Mouse (Mus musculus): ENCODE measurements around the gene Cdk17. TPM values are rescaled to one million over a fixed set of nuclear protein-coding genes. Genes with fewer than 3 reads are reported as not detected.

The Cdk17 gene
- polyA plus RNA-seq, 1 experiment from 2014 or later, result 23.0 TPM

- Histone ChIP-seq H3K4me2 (no peak overlapping the region), H3K9me3 (replicated peaks) (0 out of 2 replicates have a peak, but pooled peaks cover 3% of the 10 kb centered on the region), H3K27me3 (replicated peaks) (no peaks in the 10 kb centered on the region), H3K9ac (no peak overlapping the region), H3K4me1 (peaks cover 8% of the 10 kb centered on the region), H3K4me3 (no peak overlapping the region), H3K27ac (peak overlapping the region; percentile 48; the same call in 1 of the 2 replicates), H3K36me3 (peaks cover 75% of the 10 kb centered on the region)
- no peak for ATAC-seq
- 74% methylated on average over 7 of the region's 7 CpGs for whole genome bisulfite sequencing (ENCODE audit: insufficient replicate concordance)
Observed at GRCm38 (mm10) chr10:93213339-93213738, 52.7 kb downstream of the Cdk17 start.

- H3K9ac ChIP-seq, result no peak overlapping the region
- WGBS (ENCODE audit: insufficient replicate concordance), result 62% methylated on average over 4 of the region's 4 CpGs
- H3K4me2 ChIP-seq, result no peak overlapping the region
- H3K36me3 ChIP-seq, result peaks cover 77% of the 10 kb centered on the region
- no peak overlapping the region for H3K4me3 ChIP-seq
- H3K27ac ChIP-seq, result no peak overlapping the region
- peaks cover 8% of the 10 kb centered on the region for H3K4me1 ChIP-seq
- ATAC-seq, result no peak
- 0 out of 2 replicates have a peak, but pooled peaks cover 3% of the 10 kb centered on the region for H3K9me3 ChIP-seq (replicated peaks)
- H3K27me3 ChIP-seq (replicated peaks), result no peaks in the 10 kb centered on the region
Observed at GRCm38 (mm10) chr10:93214251-93214650, 53.6 kb downstream of the Cdk17 start.

GRCm38 (mm10) chr10:93215051-93215763 lies 54.5 kb downstream of the Cdk17 start:
- Histone ChIP-seq H3K9me3 (replicated peaks) (0 out of 2 replicates have a peak, but pooled peaks cover 3% of the 10 kb centered on the region), H3K27ac (no peak overlapping the region), H3K4me3 (no peak overlapping the region), H3K36me3 (peaks cover 79% of the 10 kb centered on the region), H3K9ac (no peak overlapping the region), H3K4me2 (no peak overlapping the region), H3K27me3 (replicated peaks) (no peaks in the 10 kb centered on the region), H3K4me1 (peaks cover 8% of the 10 kb centered on the region)
- 80% methylated on average over 8 of the region's 8 CpGs for WGBS (ENCODE audit: insufficient replicate concordance)
- ATAC-seq, result no peak

GRCm38 (mm10) chr10:93225751-93226150 lies 65.1 kb downstream of the Cdk17 start:
- whole genome bisulfite sequencing (ENCODE audit: insufficient replicate concordance), result 53% methylated on average over 6 of the region's 6 CpGs
- ATAC-seq, result no peak

GRCm38 (mm10) chr10:93227921-93228320 lies 67.2 kb downstream of the Cdk17 start:
- no peaks in the 10 kb centered on the region for H3K27me3 ChIP-seq (replicated peaks)
- ATAC-seq, result no peak
- H3K9me3 ChIP-seq (replicated peaks), result no peaks in the 10 kb centered on the region
- H3K4me2 ChIP-seq, result no peak overlapping the region
- no peak overlapping the region for H3K27ac ChIP-seq
- 67% methylated on average over 8 of the region's 8 CpGs for WGBS (ENCODE audit: insufficient replicate concordance)
- H3K4me3 ChIP-seq, result no peak overlapping the region
- H3K36me3 ChIP-seq, result peaks cover 74% of the 10 kb centered on the region
- peaks cover 14% of the 10 kb centered on the region for H3K4me1 ChIP-seq
- H3K9ac ChIP-seq, result no peak overlapping the region

More at GRCm38 (mm10) chr10:93225751-93226150, 65.1 kb downstream of the Cdk17 start:
- no peaks in the 10 kb centered on the region for H3K9me3 ChIP-seq (replicated peaks)
- no peak overlapping the region for H3K9ac ChIP-seq
- H3K4me2 ChIP-seq, result no peak overlapping the region
- H3K27me3 ChIP-seq (replicated peaks), result no peaks in the 10 kb centered on the region
- H3K36me3 ChIP-seq, result peaks cover 55% of the 10 kb centered on the region
- H3K27ac ChIP-seq, result no peak overlapping the region
- H3K4me3 ChIP-seq, result no peak overlapping the region
- H3K4me1 ChIP-seq, result peaks cover 14% of the 10 kb centered on the region

GRCm38 (mm10) chr10:93228401-93229007 lies 67.8 kb downstream of the Cdk17 start:
- Histone ChIP-seq H3K9me3 (replicated peaks) (no peaks in the 10 kb centered on the region), H3K27me3 (replicated peaks) (no peaks in the 10 kb centered on the region), H3K9ac (no peak overlapping the region), H3K36me3 (peaks cover 80% of the 10 kb centered on the region), H3K4me3 (no peak overlapping the region), H3K4me2 (no peak overlapping the region), H3K27ac (no peak overlapping the region), H3K4me1 (peaks cover 14% of the 10 kb centered on the region)
- 57% methylated on average over 11 of the region's 11 CpGs for WGBS (ENCODE audit: insufficient replicate concordance)
- ATAC-seq, result no peak

GRCm38 (mm10) chr10:93231490-93231889 lies 70.8 kb downstream of the Cdk17 start:
- Histone ChIP-seq H3K4me3 (no peak overlapping the region), H3K36me3 (peaks cover 82% of the 10 kb centered on the region), H3K4me2 (no peak overlapping the region), H3K9me3 (replicated peaks) (no peaks in the 10 kb centered on the region), H3K27me3 (replicated peaks) (no peaks in the 10 kb centered on the region), H3K27ac (no peak overlapping the region), H3K9ac (no peak overlapping the region), H3K4me1 (no peaks in the 10 kb centered on the region; the same call in 1 of the 2 replicates)
- ATAC-seq, result no peak
- WGBS (ENCODE audit: insufficient replicate concordance), result 80% methylated on average over 4 of the region's 4 CpGs

- H3K9ac ChIP-seq, result no peak overlapping the region
- no peaks in the 10 kb centered on the region for H3K9me3 ChIP-seq (replicated peaks)
- H3K4me3 ChIP-seq, result no peak overlapping the region
- ATAC-seq, result no peak
- H3K4me1 ChIP-seq, result no peaks in the 10 kb centered on the region; the same call in 1 of the 2 replicates
- H3K4me2 ChIP-seq, result no peak overlapping the region
- peaks cover 79% of the 10 kb centered on the region for H3K36me3 ChIP-seq
- no peak overlapping the region for H3K27ac ChIP-seq
- no peaks in the 10 kb centered on the region for H3K27me3 ChIP-seq (replicated peaks)
- WGBS (ENCODE audit: insufficient replicate concordance), result 92% methylated on average over 5 of the region's 5 CpGs
Observed at GRCm38 (mm10) chr10:93231893-93232292, 71.2 kb downstream of the Cdk17 start.

GRCm38 (mm10) chr10:93233665-93234194 lies 73.1 kb downstream of the Cdk17 start:
- no peaks in the 10 kb centered on the region for H3K9me3 ChIP-seq (replicated peaks)
- no peak overlapping the region for H3K4me3 ChIP-seq
- H3K27me3 ChIP-seq (replicated peaks), result no peaks in the 10 kb centered on the region
- H3K9ac ChIP-seq, result no peak overlapping the region
- ATAC-seq, result no peak
- peaks cover 82% of the 10 kb centered on the region for H3K36me3 ChIP-seq
- 84% methylated on average over 6 of the region's 6 CpGs for WGBS (ENCODE audit: insufficient replicate concordance)
- H3K4me1 ChIP-seq, result no peaks in the 10 kb centered on the region
- no peak overlapping the region for H3K4me2 ChIP-seq
- H3K27ac ChIP-seq, result no peak overlapping the region

- H3K27ac ChIP-seq, result no peak overlapping the region
- 83% methylated on average over 9 of the region's 9 CpGs for WGBS (ENCODE audit: insufficient replicate concordance)
- H3K9me3 ChIP-seq (replicated peaks), result no peaks in the 10 kb centered on the region
- peaks cover 86% of the 10 kb centered on the region for H3K36me3 ChIP-seq
- no peak for ATAC-seq
- no peaks in the 10 kb centered on the region for H3K4me1 ChIP-seq
- no peaks in the 10 kb centered on the region for H3K27me3 ChIP-seq (replicated peaks)
- no peak overlapping the region for H3K4me2 ChIP-seq
- no peak overlapping the region for H3K9ac ChIP-seq
- no peak overlapping the region for H3K4me3 ChIP-seq
Observed at GRCm38 (mm10) chr10:93234692-93235091, 74.0 kb downstream of the Cdk17 start.

- H3K9me3 ChIP-seq (replicated peaks), result no peaks in the 10 kb centered on the region
- H3K36me3 ChIP-seq, result peaks cover 78% of the 10 kb centered on the region
- no peaks in the 10 kb centered on the region for H3K27me3 ChIP-seq (replicated peaks)
- no peaks in the 10 kb centered on the region for H3K4me1 ChIP-seq
- ATAC-seq, result no peak
- no peak overlapping the region for H3K4me3 ChIP-seq
- no peak overlapping the region for H3K27ac ChIP-seq
- 90% methylated on average over 9 of the region's 9 CpGs for WGBS (ENCODE audit: insufficient replicate concordance)
- no peak overlapping the region for H3K4me2 ChIP-seq
- H3K9ac ChIP-seq, result no peak overlapping the region
Observed at GRCm38 (mm10) chr10:93239201-93239806, 78.6 kb downstream of the Cdk17 start.

- H3K4me1 ChIP-seq, result no peaks in the 10 kb centered on the region
- no peaks in the 10 kb centered on the region for H3K9me3 ChIP-seq (replicated peaks)
- H3K4me2 ChIP-seq, result no peak overlapping the region
- H3K27ac ChIP-seq, result no peak overlapping the region
- WGBS (ENCODE audit: insufficient replicate concordance), result 65% methylated on average over 3 of the region's 3 CpGs
- H3K9ac ChIP-seq, result no peak overlapping the region
- no peak for ATAC-seq
- no peaks in the 10 kb centered on the region for H3K27me3 ChIP-seq (replicated peaks)
- H3K4me3 ChIP-seq, result no peak overlapping the region
- peaks cover 78% of the 10 kb centered on the region for H3K36me3 ChIP-seq
Observed at GRCm38 (mm10) chr10:93242208-93242607, 81.5 kb downstream of the Cdk17 start.

Measured in liver, embryonic 12.5 days (tissue).